Mouse (Mus musculus) liver, embryonic 14.5 days (tissue): Measurements from ENCODE around the gene Lsp1. TPM values are rescaled to one million over a fixed set of nuclear protein-coding genes. Genes with fewer than 3 reads are reported as not detected.

Experiments
- ATAC-seq: fragments of 200-750 bp; cut with Nextera tagmentation; 2 replicates; pipeline ENCODE4 v1.8.0; 2017; ENCODE audit warnings: moderate number of reproducible peaks, mild to moderate bottlenecking, moderate library complexity; ENCODE audit not compliant: insufficient read depth
- DNase-seq, 3 experiments: peaks; one replicate each; pipeline ENCODE4 v3.0.0-alpha.2; 2012 to 2013; ENCODE audit warnings: low read depth in 3 of 3, low spot score in 3 of 3
- H3K27ac ChIP-seq: fragments of 300-500 bp; sonication (generic); 2 replicates; pipeline ENCODE4 v1.5.1; 2014; ENCODE audit warnings: moderate library complexity, mild to moderate bottlenecking, control low read depth, inconsistent platforms
- H3K27me3 ChIP-seq: fragments of 300-500 bp; sonication (generic); 2 replicates; pipeline ENCODE4 v1.6.1; 2014; ENCODE audit warnings: mild to moderate bottlenecking, low read length, moderate library complexity; ENCODE audit not compliant: control insufficient read depth, insufficient read depth
- H3K36me3 ChIP-seq: fragments of 300-500 bp; sonication (generic); replicated peaks from 2 replicates; pipeline ENCODE4 v1.6.1; 2014; ENCODE audit warnings: low read depth; ENCODE audit not compliant: control insufficient read depth, insufficient read depth
- H3K4me1 ChIP-seq, 2 experiments: fragments of 200-500 bp in 1 of 2; fragments of 300-500 bp in 1 of 2; sonication (generic) in 1 of 2; replicated peaks; 2 replicates each; pipeline ENCODE4 v1.6.1; 2012 to 2014; ENCODE audit warnings: antibody characterized with exemption in 1 of 2, inconsistent platforms in 1 of 2, low read length in 1 of 2; ENCODE audit not compliant: control insufficient read depth in 2 of 2, insufficient read depth in 2 of 2
- H3K4me2 ChIP-seq: fragments of 300-500 bp; sonication (generic); 2 replicates; pipeline ENCODE4 v1.6.1; 2014; ENCODE audit warnings: low read depth, mild to moderate bottlenecking, control low read depth, moderate library complexity
- H3K4me3 ChIP-seq, 2 experiments: fragments of 200-500 bp in 1 of 2; fragments of 300-500 bp in 1 of 2; sonication (generic) in 1 of 2; 2 replicates each; pipeline ENCODE4 v1.5.1; 2012 to 2014; ENCODE audit warnings: low read depth in 2 of 2, low read length in 2 of 2, mild to moderate bottlenecking in 2 of 2, control low read depth in 1 of 2, inconsistent platforms in 1 of 2, moderate library complexity in 1 of 2; ENCODE audit not compliant: insufficient read depth in 1 of 2
- H3K9ac ChIP-seq: fragments of 300-500 bp; sonication (generic); replicated peaks from 2 replicates; pipeline ENCODE4 v1.6.1; 2014; ENCODE audit warnings: mild to moderate bottlenecking, control low read depth, moderate library complexity
- H3K9me3 ChIP-seq: fragments of 300-500 bp; sonication (generic); 2 replicates; pipeline ENCODE4 v1.6.1; 2016; ENCODE audit warnings: low read length, mixed read lengths; ENCODE audit not compliant: control insufficient read depth
- CTCF ChIP-seq: IDR thresholded peaks from 2 replicates; pipeline ENCODE4 v1.5.1; 2016; ENCODE audit warnings: antibody characterized with exemption, low read depth, control low read depth
- EP300 ChIP-seq: IDR thresholded peaks from 2 replicates; pipeline ENCODE4 v1.6.1; 2016; ENCODE audit warnings: antibody characterized with exemption, low read depth
- WGBS: fragments of 180-500 bp; shearing (Covaris S2); extraction: QIAGEN DNeasy Blood & Tissue Kit; methylation state at CpG from one replicate; pipeline ENCODE4 v1.1.7; 2014; ENCODE audit not compliant: insufficient replicate concordance; 5-methylcytosine and 5-hydroxymethylcytosine counted together
- polyA plus RNA-seq, 2 experiments: library from polyadenylated mRNA; depleted of rRNA in 1 of 2; stranded (reverse) in 1 of 2; unstranded in 1 of 2; fragments of >200 nt; fragmentation: Nextera tagmentation in 1 of 2; extraction: Ambion mirVana in 1 of 2; gene quantifications; 2 replicates each; pipeline versions ENCODE4 v1.2.1 to v1.2.3; 2012 to 2014

Lsp1 gene
- polyA plus RNA-seq, 2 experiments = 13.3 to 15.2 TPM

DNA sequence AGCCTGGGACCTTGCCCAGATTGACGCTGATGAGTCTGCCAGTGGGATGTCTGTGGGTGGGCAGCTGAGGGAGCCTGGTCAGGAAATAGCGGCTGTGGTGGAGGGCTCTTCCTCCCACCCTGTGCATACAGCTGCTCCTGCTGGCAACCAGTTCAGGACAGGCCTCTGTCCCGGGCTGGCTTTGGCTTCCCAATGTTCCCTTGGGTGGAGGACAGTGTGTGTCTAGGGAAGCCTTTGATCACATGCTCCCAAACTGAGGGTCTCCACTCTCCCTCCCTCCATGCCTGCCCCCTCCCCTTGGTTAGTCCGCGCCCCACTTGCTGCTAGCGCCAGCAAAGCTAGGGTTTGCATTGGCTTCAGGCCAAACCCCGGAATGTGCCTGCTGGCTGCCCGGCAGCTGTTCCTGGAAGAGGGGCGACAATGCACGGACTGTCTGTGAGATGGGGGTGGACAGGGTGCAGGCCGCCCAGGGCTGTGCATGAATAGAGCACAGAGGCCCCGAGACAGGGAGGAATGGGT is 30.4 kb upstream of the Lsp1 start:
- Histone ChIP-seq H3K9me3 (no peaks in the 10 kb centered on the region), H3K4me1 (peaks cover 0 to 3% of the 10 kb centered on the region in 2 experiments; a peak in 1 of 4 replicates), H3K36me3 (no peaks in the 10 kb centered on the region), H3K27ac (no peak overlapping the region), H3K9ac (no peak overlapping the region), H3K27me3 (no peaks in the 10 kb centered on the region; the same call in 1 of the 2 replicates), H3K4me2 (no peak overlapping the region), H3K4me3 (no peak overlapping the region)
- ATAC-seq (no peak), DNase-seq (no peak)
- WGBS = 60% methylated on average over 12 of the region's 12 CpGs
- TF ChIP-seq EP300 = no peak
- no peak for TF ChIP-seq CTCF

DNA sequence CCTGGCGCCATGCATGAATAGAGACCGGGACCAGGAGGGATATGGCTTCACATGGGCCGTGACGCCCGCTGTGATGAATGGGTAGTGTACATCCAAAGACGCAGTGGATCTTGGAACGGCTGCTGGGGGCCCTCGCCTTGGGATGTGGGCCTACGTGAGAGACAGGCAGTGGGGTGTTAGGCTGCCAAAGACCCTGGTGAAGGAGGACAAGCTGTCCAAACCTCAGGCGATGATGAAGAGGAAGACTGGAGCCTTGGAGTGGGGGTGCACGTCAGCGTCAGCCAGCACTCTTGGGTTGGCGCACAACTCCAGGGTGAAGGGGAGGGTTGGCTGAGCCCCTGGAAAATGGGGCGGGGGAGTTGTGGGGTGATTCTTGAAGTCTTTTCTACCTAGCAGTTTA is 29.5 kb upstream of the Lsp1 start:
- H3K9me3 ChIP-seq = no peaks in the 10 kb centered on the region
- no peak overlapping the region for H3K4me3 ChIP-seq
- no peaks in the 10 kb centered on the region; the same call in 1 of the 2 replicates for H3K27me3 ChIP-seq
- H3K27ac ChIP-seq = no peak overlapping the region
- no peaks in the 10 kb centered on the region for H3K36me3 ChIP-seq
- H3K4me2 ChIP-seq = no peak overlapping the region
- DNase-seq = no peak
- 79% methylated on average over 14 of the region's 14 CpGs for WGBS
- no peak for ATAC-seq
- TF ChIP-seq EP300 = no peak
- TF ChIP-seq CTCF = no peak
- H3K9ac ChIP-seq = no peak overlapping the region
- H3K4me1 ChIP-seq = peaks cover 0 to 3% of the 10 kb centered on the region in 2 experiments; a peak in 1 of 4 replicates

DNA sequence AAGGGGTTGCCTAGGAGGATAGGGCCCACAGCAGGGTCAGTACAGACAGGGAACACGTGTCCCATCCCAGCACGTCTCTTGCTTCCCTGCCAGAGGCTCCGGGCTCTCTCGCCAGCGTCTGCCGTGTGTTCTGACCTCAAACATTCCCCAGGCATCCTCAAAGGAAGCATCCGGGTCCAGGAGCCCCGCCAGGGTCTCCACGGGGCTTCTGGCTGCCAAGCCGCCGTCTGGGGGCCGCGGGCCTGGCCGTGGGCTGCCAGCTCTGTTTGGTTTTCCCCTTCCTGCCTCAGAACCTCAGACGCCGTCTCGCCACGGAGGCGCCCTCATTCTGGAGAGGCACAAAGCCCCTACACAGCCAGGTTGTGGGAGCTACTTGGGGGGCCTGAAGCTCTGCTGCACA is 27.0 kb upstream of the Lsp1 start:
- 32% methylated on average over 19 of the region's 19 CpGs for WGBS
- Histone ChIP-seq H3K36me3 (no peaks in the 10 kb centered on the region), H3K4me3 (no peak overlapping the region), H3K4me2 (no peak overlapping the region), H3K4me1 (peaks cover 0 to 3% of the 10 kb centered on the region in 2 experiments; a peak in 1 of 4 replicates), H3K27me3 (no peaks in the 10 kb centered on the region; the same call in 1 of the 2 replicates), H3K27ac (no peak overlapping the region), H3K9ac (no peak overlapping the region), H3K9me3 (no peaks in the 10 kb centered on the region)
- DNase-seq (no peak), ATAC-seq (no peak)
- TF ChIP-seq EP300 (no peak), CTCF (no peak)

DNA sequence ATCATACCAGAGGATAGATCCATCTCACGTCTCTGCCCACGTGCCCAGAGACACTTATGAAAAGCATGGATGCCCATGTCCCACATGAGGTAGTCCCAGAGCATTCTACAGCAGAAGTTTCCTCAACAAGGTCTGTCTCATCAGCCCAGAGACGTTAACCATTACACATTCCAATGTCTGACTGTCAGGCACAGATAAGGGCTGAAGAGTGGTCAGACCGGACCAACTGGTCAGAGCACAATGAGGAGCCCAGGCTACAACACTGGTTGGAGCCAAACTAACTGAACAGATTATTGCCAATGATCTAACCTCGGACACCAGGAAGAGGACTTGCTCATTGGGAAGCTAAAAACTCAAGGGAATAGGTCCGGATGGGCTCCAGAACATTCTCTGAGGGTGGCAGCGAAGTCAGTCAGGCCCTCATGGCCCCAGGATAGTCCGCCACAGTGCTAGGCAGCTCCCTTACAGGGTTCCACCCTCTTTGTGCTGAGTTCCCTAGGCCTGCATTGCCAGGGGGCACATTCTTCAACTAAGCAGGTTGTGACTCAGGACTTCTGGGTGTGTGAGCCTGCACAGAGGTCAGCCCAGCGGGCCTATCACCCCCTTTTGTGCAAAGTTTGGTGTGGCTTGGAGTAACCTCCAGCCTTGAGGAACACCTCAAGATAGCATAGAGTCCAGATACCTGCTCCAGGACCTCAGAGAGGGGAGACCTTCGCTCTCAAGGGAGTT is 26.3 kb upstream of the Lsp1 start, which contains the start of gene Syt8:
Syt8 (plus strand) TSS at position 714 of the 729 bp plus-strand sequence.
- no peaks in the 10 kb centered on the region; the same call in 1 of the 2 replicates for H3K27me3 ChIP-seq
- 55% methylated on average over 10 of the region's 10 CpGs for WGBS
- H3K9me3 ChIP-seq = no peaks in the 10 kb centered on the region
- H3K9ac ChIP-seq = no peak within 1 kb of the TSS
- H3K27ac ChIP-seq = no peak within 1 kb of the TSS
- no peak within 1 kb of the TSS for H3K4me3 ChIP-seq
- no peak within 1 kb of the TSS for H3K4me2 ChIP-seq
- no peaks in the 10 kb centered on the region for H3K36me3 ChIP-seq
- ATAC-seq = no peak
- peaks cover 0 to 3% of the 10 kb centered on the region in 2 experiments; a peak in 1 of 4 replicates for H3K4me1 ChIP-seq
- TF ChIP-seq CTCF = no peak
- no peak for TF ChIP-seq EP300
- DNase-seq = no peak

DNA sequence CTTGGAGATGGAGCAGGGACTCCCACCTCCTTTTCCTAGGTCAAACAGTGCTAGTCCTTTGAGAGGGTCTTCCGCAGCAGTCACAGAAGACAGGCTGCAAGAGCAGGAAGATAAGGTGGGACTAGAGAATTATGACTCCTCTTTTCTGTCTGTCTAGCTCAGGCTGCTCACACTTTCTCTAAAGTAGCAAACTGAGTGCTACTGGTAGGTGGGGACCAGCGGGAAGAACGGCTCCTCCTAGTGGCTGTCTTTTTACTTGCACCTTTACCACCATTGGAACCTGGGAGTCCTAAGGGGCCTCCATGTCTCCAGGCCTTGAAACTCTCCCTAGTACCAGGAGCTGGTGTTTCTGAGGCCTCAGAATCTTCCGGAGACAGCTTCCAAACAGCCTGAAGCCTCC is 25.1 kb upstream of the Lsp1 start:
- DNase-seq = peak; percentile 43 to 54 (median 52)
- Histone ChIP-seq H3K27ac (no peak overlapping the region), H3K27me3 (no peaks in the 10 kb centered on the region; the same call in 1 of the 2 replicates), H3K4me1 (peaks cover 0 to 3% of the 10 kb centered on the region in 2 experiments; a peak in 1 of 4 replicates), H3K4me2 (no peak overlapping the region), H3K4me3 (no peak overlapping the region), H3K36me3 (no peaks in the 10 kb centered on the region), H3K9me3 (no peaks in the 10 kb centered on the region), H3K9ac (no peak overlapping the region)
- 13% methylated on average over 4 of the region's 4 CpGs for WGBS
- ATAC-seq = peak; percentile 61
- TF ChIP-seq CTCF = peak; percentile 93
- TF ChIP-seq EP300 = no peak
